Mouse (Mus musculus) G1E-ER4 (cell line): ENCODE data around the gene Gng12. TPM values are rescaled to one million over a fixed set of nuclear protein-coding genes. Genes with fewer than 3 reads are reported as not detected.

Experiments
- GATA1 ChIP-seq: IDR thresholded peaks from one replicate; pipeline ENCODE4 v1.8.0; 2012; ENCODE audit warnings: low read length, inconsistent platforms
- polyA plus RNA-seq: library from polyadenylated mRNA; stranded (reverse); fragments of >175 nt; gene quantifications from 2 replicates; pipeline ENCODE4 v1.2.3, GENCODE M21; 2012

Gng12 gene
- polyA plus RNA-seq, 1 experiment, result not detected

GRCm38 (mm10) chr6:66995825-66996224 is 99.6 kb downstream of the Gng12 start:
- TF ChIP-seq GATA1, result no peak

GRCm38 (mm10) chr6:66996257-66996656 is 100.1 kb downstream of the Gng12 start:
- TF ChIP-seq GATA1, result no peak

- TF ChIP-seq GATA1, result no peak
These were observed 102.4 kb downstream of the Gng12 start for GRCm38 (mm10) chr6:66998645-66999044.

- no peak for TF ChIP-seq GATA1
These were observed 103.6 kb downstream of the Gng12 start for GRCm38 (mm10) chr6:66999800-67000199.

- TF ChIP-seq GATA1, result no peak
These were observed 113.7 kb downstream of the Gng12 start for GRCm38 (mm10) chr6:67009888-67010287.

GRCm38 (mm10) chr6:67010370-67011216 is 114.4 kb downstream of the Gng12 start:
- TF ChIP-seq GATA1, result no peak

GRCm38 (mm10) chr6:67011217-67011518 is 115.0 kb downstream of the Gng12 start:
- no peak for TF ChIP-seq GATA1

- no peak for TF ChIP-seq GATA1
These were observed 117.2 kb downstream of the Gng12 start for GRCm38 (mm10) chr6:67013293-67013948.

GRCm38 (mm10) chr6:67013949-67014678 is 117.9 kb downstream of the Gng12 start:
- no peak for TF ChIP-seq GATA1

- TF ChIP-seq GATA1, result no peak
These were observed 118.5 kb downstream of the Gng12 start for GRCm38 (mm10) chr6:67014679-67015075.

GRCm38 (mm10) chr6:67015739-67016519 is 119.7 kb downstream of the Gng12 start:
- TF ChIP-seq GATA1, result no peak

GRCm38 (mm10) chr6:67016520-67017111 is 120.4 kb downstream of the Gng12 start:
- TF ChIP-seq GATA1, result no peak

- TF ChIP-seq GATA1, result no peak
These were observed 122.2 kb downstream of the Gng12 start for GRCm38 (mm10) chr6:67018365-67018764.

- TF ChIP-seq GATA1, result no peak
These were observed 125.1 kb downstream of the Gng12 start for GRCm38 (mm10) chr6:67021308-67021707.

- no peak for TF ChIP-seq GATA1
These were observed 127.5 kb downstream of the Gng12 start for GRCm38 (mm10) chr6:67023729-67024128.
